Mouse (Mus musculus): ENCODE measurements around the gene Scamp3.

DNA sequence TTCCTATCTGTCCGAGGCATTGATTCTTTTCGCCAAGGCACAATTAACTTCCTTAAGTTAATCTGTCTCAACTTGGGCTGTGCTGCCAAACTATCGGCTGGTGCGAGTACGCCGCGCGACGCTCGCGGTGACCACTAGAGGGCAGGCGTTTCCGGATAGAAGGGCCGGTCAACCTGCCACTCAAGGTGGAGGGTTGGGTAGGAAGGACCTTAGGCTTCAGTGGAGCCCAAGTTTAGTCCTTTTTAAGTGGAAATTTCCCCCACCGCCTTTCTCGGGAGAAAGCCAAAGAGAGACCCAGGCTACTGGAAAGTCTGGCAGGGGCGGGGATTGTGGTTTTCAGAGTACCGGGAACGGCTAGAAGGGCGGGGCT, 50.9 kb downstream of the Scamp3 start:
- TF ChIP-seq CTCF (IDR thresholded peaks at IDR 0.05; ENCODE audit: control insufficient read depth, insufficient read depth, low read length) (peak; percentile 95), POLR2A (IDR thresholded peaks at IDR 0.05; ENCODE audit: borderline replicate concordance, control insufficient read depth, low read depth, low read length) (no peak; the same call in 1 of the 2 replicates)
